Mouse (Mus musculus) heart, embryonic 16.5 days (tissue): Measurements from ENCODE around the gene Olfr1025-ps1. TPM values are rescaled to one million over a fixed set of nuclear protein-coding genes. Genes with fewer than 3 reads are reported as not detected.

ENCODE experiments used
- ATAC-seq: fragments of 200-750 bp; cut with Nextera tagmentation; replicated peaks from 2 replicates; pipeline ENCODE4 v1.8.0; 2017; ENCODE audit warnings: moderate number of reproducible peaks; ENCODE audit not compliant: insufficient read depth, low FRiP score; ENCODE audit errors: extremely low read depth
- H3K27ac ChIP-seq: fragments of 300-500 bp; sonication (generic); 2 replicates; pipeline ENCODE4 v1.5.1; 2014; ENCODE audit warnings: mild to moderate bottlenecking, low read length, control low read depth, moderate library complexity
- H3K27me3 ChIP-seq: fragments of 300-500 bp; sonication (generic); 2 replicates; pipeline ENCODE4 v1.6.1; 2014; ENCODE audit warnings: low read length, mixed read lengths; ENCODE audit not compliant: control insufficient read depth, insufficient read depth
- H3K36me3 ChIP-seq: fragments of 300-500 bp; sonication (generic); 2 replicates; pipeline ENCODE4 v1.6.1; 2014; ENCODE audit not compliant: control insufficient read depth, insufficient read depth
- H3K4me1 ChIP-seq: fragments of 300-500 bp; sonication (generic); 2 replicates; pipeline ENCODE4 v1.6.1; 2014; ENCODE audit warnings: low read length, mixed read lengths; ENCODE audit not compliant: control insufficient read depth, insufficient read depth
- H3K4me2 ChIP-seq: fragments of 300-500 bp; sonication (generic); 2 replicates; pipeline ENCODE4 v1.6.1; 2014; ENCODE audit warnings: low read depth, mild to moderate bottlenecking, control low read depth, low read length
- H3K4me3 ChIP-seq: fragments of 300-500 bp; sonication (generic); 2 replicates; pipeline ENCODE4 v1.5.1; 2014; ENCODE audit warnings: mild to moderate bottlenecking, control low read depth, low read length
- H3K9ac ChIP-seq: fragments of 300-500 bp; sonication (generic); 2 replicates; pipeline ENCODE4 v1.6.1; 2014; ENCODE audit warnings: low read length, control low read depth
- H3K9me3 ChIP-seq: fragments of 300-500 bp; sonication (generic); replicated peaks from 2 replicates; pipeline ENCODE4 v1.6.1; 2016; ENCODE audit warnings: low read length; ENCODE audit not compliant: control insufficient read depth
- WGBS: fragments of 180-500 bp; shearing (Covaris S2); extraction: QIAGEN DNeasy Blood & Tissue Kit; methylation state at CpG from one replicate; pipeline ENCODE4 v1.1.7; 2014; 5-methylcytosine and 5-hydroxymethylcytosine counted together
- polyA plus RNA-seq: library from polyadenylated mRNA; unstranded; fragments of >200 nt; fragmentation: Nextera tagmentation; extraction: Ambion mirVana; gene quantifications from 2 replicates; pipeline ENCODE4 v1.2.1, GENCODE M21; 2015

The Olfr1025-ps1 gene
- polyA plus RNA-seq, result not detected in 2 replicates

DNA sequence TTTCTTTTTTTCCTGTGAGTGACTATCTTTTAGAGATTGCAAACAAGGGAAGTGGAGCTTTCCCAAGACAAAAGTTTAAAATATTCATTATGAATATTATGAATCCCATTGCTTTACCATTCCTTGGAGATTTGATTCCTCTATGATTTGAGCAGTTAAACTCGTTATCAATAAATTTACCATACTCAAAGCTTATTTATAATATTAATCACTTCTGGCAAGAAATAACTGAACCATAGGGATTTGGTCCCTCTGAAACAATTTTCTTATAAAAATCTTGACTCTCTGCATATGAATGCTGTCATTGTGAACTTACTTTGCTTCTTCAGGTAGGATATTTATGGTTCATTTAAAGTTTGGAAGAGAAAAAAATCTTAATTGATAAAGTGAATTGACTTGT, at the start of gene Olfr1025-ps1:
Olfr1025-ps1 (plus strand) TSS at position 301 of the 400 bp plus-strand sequence.
- no peaks in the 10 kb centered on the region for H3K36me3 ChIP-seq
- WGBS, result 45% methylated on average over 1 of the region's 1 CpGs
- no peak within 1 kb of the TSS for H3K4me2 ChIP-seq
- no peaks in the 10 kb centered on the region for H3K9me3 ChIP-seq
- H3K4me1 ChIP-seq, result no peaks in the 10 kb centered on the region
- no peak within 1 kb of the TSS for H3K4me3 ChIP-seq
- H3K27ac ChIP-seq, result no peak within 1 kb of the TSS
- H3K9ac ChIP-seq, result no peak within 1 kb of the TSS
- ATAC-seq, result no peak
- no peaks in the 10 kb centered on the region for H3K27me3 ChIP-seq

DNA sequence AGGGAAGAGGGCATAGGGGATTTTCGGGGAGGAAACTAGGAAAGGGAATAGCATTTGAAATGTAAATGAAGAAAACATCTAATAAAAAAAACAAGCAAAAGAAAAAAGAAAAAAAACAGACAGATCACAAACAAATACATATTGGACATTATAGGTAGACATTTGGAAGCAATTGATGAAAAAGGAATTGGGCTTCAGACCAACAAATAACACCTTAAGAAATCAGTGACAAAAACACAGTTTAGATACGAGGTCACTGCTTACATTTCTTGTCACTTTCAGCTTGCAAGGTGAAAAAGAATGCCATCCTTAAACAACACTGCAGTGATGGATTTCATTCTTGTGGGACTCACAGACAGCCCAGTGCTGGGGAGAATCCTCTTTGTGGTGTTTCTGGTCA, 46.7 kb upstream of the Olfr1025-ps1 start, which contains the start of gene Olfr1022:
Olfr1022 (plus strand) TSS at position 301 of the 400 bp plus-strand sequence.
- Histone ChIP-seq H3K27me3 (no peaks in the 10 kb centered on the region), H3K27ac (no peak within 1 kb of the TSS), H3K36me3 (no peaks in the 10 kb centered on the region), H3K4me1 (no peaks in the 10 kb centered on the region), H3K4me3 (no peak within 1 kb of the TSS), H3K9ac (no peak within 1 kb of the TSS), H3K9me3 (no peaks in the 10 kb centered on the region), H3K4me2 (no peak within 1 kb of the TSS)
- no peak for ATAC-seq
- WGBS, result 37% methylated on average over 2 of the region's 2 CpGs

DNA sequence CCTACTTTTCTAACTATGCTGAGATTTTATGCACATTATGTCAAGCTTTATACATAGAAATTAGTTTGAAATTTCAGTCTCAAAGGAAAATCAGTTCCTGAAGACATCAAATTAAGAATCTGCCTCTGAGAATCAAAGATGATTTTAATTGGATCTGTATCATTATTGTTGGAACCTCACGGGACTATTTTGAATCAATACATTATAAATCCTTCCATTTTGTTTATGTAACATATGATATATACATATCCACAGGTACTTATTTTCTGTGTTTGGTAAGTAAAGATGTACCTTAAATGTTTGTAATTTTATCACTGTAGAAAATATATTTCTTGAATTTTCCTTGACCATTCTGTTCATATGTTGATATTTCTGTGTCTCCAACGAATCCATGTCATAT, 29.7 kb upstream of the Olfr1025-ps1 start, which contains the start of gene Olfr1023:
Olfr1023 (plus strand) TSS at position 301 of the 400 bp plus-strand sequence.
- Histone ChIP-seq H3K4me2 (no peak within 1 kb of the TSS), H3K9ac (no peak within 1 kb of the TSS), H3K27ac (no peak within 1 kb of the TSS), H3K4me1 (no peaks in the 10 kb centered on the region), H3K27me3 (no peaks in the 10 kb centered on the region), H3K36me3 (no peaks in the 10 kb centered on the region), H3K9me3 (no peaks in the 10 kb centered on the region), H3K4me3 (no peak within 1 kb of the TSS)
- 68% methylated on average over 2 of the region's 2 CpGs for WGBS
- ATAC-seq, result no peak

DNA sequence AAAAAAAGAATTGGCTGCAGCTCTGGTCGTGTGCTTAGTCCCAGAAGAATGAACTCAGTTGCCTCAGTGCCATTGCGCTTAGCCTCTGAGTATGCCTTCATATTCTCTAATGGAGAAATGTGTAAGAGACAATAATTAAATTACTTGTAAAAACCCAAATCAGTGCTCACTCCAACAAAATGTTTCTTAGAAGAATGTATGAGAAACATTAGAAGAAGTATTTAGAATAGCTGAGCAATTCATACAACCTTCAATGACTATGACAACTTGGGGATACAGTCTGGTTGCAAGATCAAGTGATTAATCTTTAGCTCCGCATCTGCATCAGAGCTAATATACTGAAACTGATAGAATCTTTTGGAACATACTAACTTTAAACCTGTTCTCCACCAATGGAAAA, 10.0 kb upstream of the Olfr1025-ps1 start, which contains the start of gene Olfr1024:
Olfr1024 (minus strand) TSS at position 101 of the 400 bp plus-strand sequence.
- Histone ChIP-seq H3K27ac (no peak within 1 kb of the TSS), H3K27me3 (no peaks in the 10 kb centered on the region), H3K9ac (no peak within 1 kb of the TSS), H3K4me2 (no peak within 1 kb of the TSS), H3K4me1 (no peaks in the 10 kb centered on the region), H3K9me3 (no peaks in the 10 kb centered on the region; the same call in 1 of the 2 replicates), H3K36me3 (no peaks in the 10 kb centered on the region), H3K4me3 (no peak within 1 kb of the TSS)
- 75% methylated on average over 3 of the region's 3 CpGs for WGBS
- no peak for ATAC-seq

DNA sequence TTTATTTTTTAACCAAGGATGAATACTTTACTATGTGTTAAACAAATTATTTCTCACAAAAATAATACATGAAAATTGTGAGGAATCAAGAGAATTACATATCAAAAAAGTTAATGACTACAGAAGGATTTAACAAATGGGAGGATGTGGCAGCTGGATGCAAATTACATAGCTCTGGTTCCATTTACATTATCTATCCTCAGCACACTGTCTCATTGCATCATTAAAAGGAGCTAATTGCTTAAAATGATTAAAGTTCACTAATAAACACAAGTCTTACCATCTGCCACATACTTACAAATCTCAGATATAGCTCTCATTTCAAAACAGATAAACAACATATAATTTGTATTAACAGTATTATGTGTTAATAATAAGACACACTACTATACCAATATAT, 1.8 kb upstream of the Olfr1025-ps1 start:
- Histone ChIP-seq H3K27ac (no peak overlapping the region), H3K9me3 (no peaks in the 10 kb centered on the region), H3K4me1 (no peaks in the 10 kb centered on the region), H3K36me3 (no peaks in the 10 kb centered on the region), H3K9ac (no peak overlapping the region), H3K4me2 (no peak overlapping the region), H3K4me3 (no peak overlapping the region), H3K27me3 (no peaks in the 10 kb centered on the region)
- ATAC-seq, result no peak

DNA sequence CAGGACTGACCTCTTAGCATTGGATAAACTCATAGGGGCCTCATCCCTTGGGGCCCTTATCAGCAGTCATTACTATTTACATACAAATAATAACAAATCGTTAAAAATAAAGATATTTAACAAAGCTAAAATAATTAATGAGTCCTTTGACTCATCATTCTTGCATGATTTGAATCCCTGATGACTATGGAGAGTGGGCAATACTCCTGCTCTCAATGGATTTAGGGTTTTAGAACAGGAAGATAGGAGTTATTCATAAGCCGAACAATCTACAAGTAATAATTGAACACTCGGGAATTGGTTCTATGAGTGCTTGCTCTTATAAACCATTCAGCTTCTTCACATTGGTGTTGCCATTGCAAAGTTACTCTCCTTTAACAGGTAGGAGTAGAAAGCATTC, 6.3 kb downstream of the Olfr1025-ps1 start, which contains the start of gene Olfr1026:
Olfr1026 (plus strand) TSS at position 301 of the 400 bp plus-strand sequence.
- no peak within 1 kb of the TSS for H3K9ac ChIP-seq
- no peaks in the 10 kb centered on the region for H3K27me3 ChIP-seq
- H3K27ac ChIP-seq, result no peak within 1 kb of the TSS
- H3K4me1 ChIP-seq, result no peaks in the 10 kb centered on the region
- no peak within 1 kb of the TSS for H3K4me3 ChIP-seq
- H3K36me3 ChIP-seq, result no peaks in the 10 kb centered on the region
- no peak within 1 kb of the TSS for H3K4me2 ChIP-seq
- H3K9me3 ChIP-seq, result no peaks in the 10 kb centered on the region
- ATAC-seq, result no peak
- 81% methylated on average over 3 of the region's 3 CpGs for WGBS

DNA sequence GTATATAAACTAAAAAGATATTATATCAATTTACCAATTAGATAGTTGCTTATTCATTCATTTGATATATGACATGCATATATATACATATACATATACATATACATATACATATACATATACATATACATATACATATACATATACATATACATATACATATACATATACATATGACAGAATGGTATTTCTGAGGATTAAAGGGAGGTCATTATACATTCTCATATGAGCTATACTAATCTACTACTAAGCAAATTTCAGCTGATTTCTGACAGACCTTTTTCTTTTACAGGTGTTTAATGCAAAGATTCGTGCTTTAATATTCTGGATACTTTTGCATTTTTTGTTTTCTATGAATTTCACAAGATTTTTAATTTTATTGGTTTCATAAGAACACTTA, 35.1 kb downstream of the Olfr1025-ps1 start, which contains the start of gene Olfr1028:
Olfr1028 (plus strand) TSS at position 301 of the 400 bp plus-strand sequence.
- Histone ChIP-seq H3K9ac (no peak within 1 kb of the TSS), H3K9me3 (no peaks in the 10 kb centered on the region), H3K4me3 (no peak within 1 kb of the TSS), H3K4me1 (no peaks in the 10 kb centered on the region), H3K27ac (no peak within 1 kb of the TSS), H3K4me2 (no peak within 1 kb of the TSS), H3K27me3 (no peaks in the 10 kb centered on the region), H3K36me3 (no peaks in the 10 kb centered on the region)
- no peak for ATAC-seq
- WGBS, result 56% methylated on average over 1 of the region's 1 CpGs

Other genes with a start within 250 kb of the Olfr1025-ps1 start
- gene Olfr1006, start 236.4 kb upstream of the Olfr1025-ps1 start, polyA plus RNA-seq, result not detected in 2 replicates
- gene Olfr1008, start 225.8 kb upstream of the Olfr1025-ps1 start, polyA plus RNA-seq, result not detected in 2 replicates
- not detected in 2 replicates for gene Olfr1009, start 199.8 kb upstream of the Olfr1025-ps1 start, polyA plus RNA-seq
- gene Olfr1012, start 152.4 kb upstream of the Olfr1025-ps1 start, polyA plus RNA-seq, result not detected in 2 replicates
- gene Olfr1013, start 148.1 kb upstream of the Olfr1025-ps1 start, polyA plus RNA-seq, result not detected in 2 replicates
- gene Olfr1014, start 142.5 kb upstream of the Olfr1025-ps1 start, polyA plus RNA-seq, result not detected in 2 replicates
- not detected in 2 replicates for gene Olfr1015, start 133.2 kb upstream of the Olfr1025-ps1 start, polyA plus RNA-seq
- gene Olfr1016, start 112.6 kb upstream of the Olfr1025-ps1 start, polyA plus RNA-seq, result not detected in 2 replicates
- gene Olfr1018, start 96.7 kb upstream of the Olfr1025-ps1 start, polyA plus RNA-seq, result not detected in 2 replicates
- gene Olfr1019, start 69.7 kb upstream of the Olfr1025-ps1 start, polyA plus RNA-seq, result not detected in 2 replicates
- not detected in 2 replicates for gene Olfr1020, start 68.2 kb upstream of the Olfr1025-ps1 start, polyA plus RNA-seq
- gene Olfr1022, start 46.6 kb upstream of the Olfr1025-ps1 start, polyA plus RNA-seq, result not detected in 2 replicates
- not detected in 2 replicates for gene Olfr1023, start 29.6 kb upstream of the Olfr1025-ps1 start, polyA plus RNA-seq
- not detected in 2 replicates for gene Olfr1024, start 10.1 kb upstream of the Olfr1025-ps1 start, polyA plus RNA-seq
- not detected in 2 replicates for gene Olfr1026, start 6.4 kb downstream of the Olfr1025-ps1 start, polyA plus RNA-seq
- gene Olfr1028, start 35.2 kb downstream of the Olfr1025-ps1 start, polyA plus RNA-seq, result not detected in 2 replicates
- not detected in 2 replicates for gene Olfr1029, start 58.7 kb downstream of the Olfr1025-ps1 start, polyA plus RNA-seq
- not detected in 2 replicates for gene Olfr1030, start 64.1 kb downstream of the Olfr1025-ps1 start, polyA plus RNA-seq
- not detected in 2 replicates for gene Olfr1031, start 75.1 kb downstream of the Olfr1025-ps1 start, polyA plus RNA-seq
- gene Olfr1032, start 90.3 kb downstream of the Olfr1025-ps1 start, polyA plus RNA-seq, result not detected in 2 replicates
- gene Olfr1033, start 105.4 kb downstream of the Olfr1025-ps1 start, polyA plus RNA-seq, result 6.3 and 6.4 TPM in 2 replicates
- gene Olfr1034, start 130.7 kb downstream of the Olfr1025-ps1 start, polyA plus RNA-seq, result 0.07 TPM in 1 of 2 replicates, not detected in the other
- not detected in 2 replicates for gene Olfr1036, start 158.8 kb downstream of the Olfr1025-ps1 start, polyA plus RNA-seq
- not detected in 2 replicates for gene Olfr1037, start 172.2 kb downstream of the Olfr1025-ps1 start, polyA plus RNA-seq
- not detected in 2 replicates for gene Olfr1039, start 220.7 kb downstream of the Olfr1025-ps1 start, polyA plus RNA-seq
- not detected in 2 replicates for gene Olfr1040, start 231.5 kb downstream of the Olfr1025-ps1 start, polyA plus RNA-seq
- not detected in 2 replicates for gene Olfr1042, start 246.6 kb downstream of the Olfr1025-ps1 start, polyA plus RNA-seq